Mouse (Mus musculus) limb, embryonic 13.5 days (tissue): Measurements from ENCODE around the gene Adarb2. TPM values are rescaled to one million over a fixed set of nuclear protein-coding genes. Genes with fewer than 3 reads are reported as not detected.

Source experiments
- ATAC-seq: fragments of 200-750 bp; cut with Nextera tagmentation; 2 replicates; pipeline ENCODE4 v1.8.0; 2017; ENCODE audit warnings: low read depth, moderate number of reproducible peaks, moderate TSS enrichment; ENCODE audit not compliant: low FRiP score
- H3K27ac ChIP-seq: fragments of 300-500 bp; sonication (generic); 2 replicates; pipeline ENCODE4 v1.5.1; 2015; ENCODE audit warnings: inconsistent platforms, mild to moderate bottlenecking, moderate library complexity
- H3K27me3 ChIP-seq: fragments of 300-500 bp; sonication (generic); 2 replicates; pipeline ENCODE4 v1.6.1; 2015; ENCODE audit warnings: mild to moderate bottlenecking, inconsistent platforms
- H3K36me3 ChIP-seq: fragments of 300-500 bp; sonication (generic); 2 replicates; pipeline ENCODE4 v1.6.1; 2015; ENCODE audit warnings: inconsistent platforms, mild to moderate bottlenecking, moderate library complexity
- H3K4me1 ChIP-seq: fragments of 300-500 bp; sonication (generic); 2 replicates; pipeline ENCODE4 v1.6.1; 2015; ENCODE audit warnings: inconsistent platforms
- H3K4me2 ChIP-seq: fragments of 300-500 bp; sonication (generic); replicated peaks from 2 replicates; pipeline ENCODE4 v1.6.1; 2015; ENCODE audit warnings: inconsistent platforms, mild to moderate bottlenecking, moderate library complexity
- H3K4me3 ChIP-seq: fragments of 300-500 bp; sonication (generic); 2 replicates; pipeline ENCODE4 v1.5.1; 2015; ENCODE audit warnings: moderate library complexity, mild to moderate bottlenecking, inconsistent platforms
- H3K9ac ChIP-seq: fragments of 300-500 bp; sonication (generic); 2 replicates; pipeline ENCODE4 v1.6.1; 2015; ENCODE audit warnings: mild to moderate bottlenecking, inconsistent platforms
- H3K9me3 ChIP-seq: fragments of 300-500 bp; sonication (generic); 2 replicates; pipeline ENCODE4 v1.6.1; 2016; ENCODE audit warnings: inconsistent platforms
- WGBS: fragments of 180-500 bp; shearing (Covaris S2); methylation state at CpG from one replicate; pipeline ENCODE4 v1.1.7; 2015; 5-methylcytosine and 5-hydroxymethylcytosine counted together
- polyA plus RNA-seq: library from polyadenylated mRNA; unstranded; fragments of >200 nt; fragmentation: Nextera tagmentation; extraction: Ambion mirVana; gene quantifications from 2 replicates; pipeline ENCODE4 v1.2.1, GENCODE M21; 2015

Gene Adarb2
- polyA plus RNA-seq, 1 experiment from 2014 or later: 3.8 TPM

GRCm38 (mm10) chr13:8519204-8519603 is 316.5 kb downstream of the Adarb2 start:
- Histone ChIP-seq H3K4me1 (no peaks in the 10 kb centered on the region), H3K9ac (no peak overlapping the region), H3K27me3 (no peaks in the 10 kb centered on the region), H3K27ac (no peak overlapping the region), H3K9me3 (no peaks in the 10 kb centered on the region), H3K4me3 (no peak overlapping the region), H3K4me2 (no peak overlapping the region), H3K36me3 (no peaks in the 10 kb centered on the region)
- WGBS: 79% methylated on average over 5 of the region's 5 CpGs
- ATAC-seq: no peak

- Histone ChIP-seq H3K4me1 (no peaks in the 10 kb centered on the region), H3K9ac (no peak overlapping the region), H3K4me3 (no peak overlapping the region), H3K27ac (no peak overlapping the region), H3K4me2 (no peak overlapping the region), H3K9me3 (no peaks in the 10 kb centered on the region), H3K36me3 (no peaks in the 10 kb centered on the region), H3K27me3 (no peaks in the 10 kb centered on the region)
- no peak for ATAC-seq
- 60% methylated on average over 9 of the region's 9 CpGs for WGBS
Observed at GRCm38 (mm10) chr13:8525748-8526631, 323.3 kb downstream of the Adarb2 start.

- Histone ChIP-seq H3K36me3 (no peaks in the 10 kb centered on the region), H3K27me3 (peaks cover 9% of the 10 kb centered on the region), H3K4me3 (no peak overlapping the region), H3K27ac (no peak overlapping the region), H3K9ac (no peak overlapping the region), H3K4me2 (no peak overlapping the region), H3K9me3 (no peaks in the 10 kb centered on the region), H3K4me1 (0 out of 2 replicates have a peak, but pooled peaks cover 5% of the 10 kb centered on the region)
- ATAC-seq: peak; percentile 66; the same call in 1 of the 2 replicates
- WGBS: 68% methylated on average over 9 of the region's 9 CpGs
Observed at GRCm38 (mm10) chr13:8534265-8535113, 331.8 kb downstream of the Adarb2 start.

GRCm38 (mm10) chr13:8538481-8538880 is 335.8 kb downstream of the Adarb2 start:
- H3K4me2 ChIP-seq: no peak overlapping the region
- H3K4me3 ChIP-seq: no peak overlapping the region
- H3K27ac ChIP-seq: no peak overlapping the region
- WGBS: 88% methylated on average over 2 of the region's 2 CpGs
- no peaks in the 10 kb centered on the region for H3K36me3 ChIP-seq
- H3K27me3 ChIP-seq: peaks cover 9% of the 10 kb centered on the region; the same call in 1 of the 2 replicates
- H3K9me3 ChIP-seq: no peaks in the 10 kb centered on the region
- H3K4me1 ChIP-seq: 0 out of 2 replicates have a peak, but pooled peaks cover 5% of the 10 kb centered on the region
- H3K9ac ChIP-seq: no peak overlapping the region
- no peak for ATAC-seq

GRCm38 (mm10) chr13:8538896-8539295 is 336.2 kb downstream of the Adarb2 start:
- Histone ChIP-seq H3K4me1 (0 out of 2 replicates have a peak, but pooled peaks cover 5% of the 10 kb centered on the region), H3K9me3 (no peaks in the 10 kb centered on the region), H3K4me3 (no peak overlapping the region), H3K9ac (no peak overlapping the region), H3K4me2 (no peak overlapping the region), H3K36me3 (no peaks in the 10 kb centered on the region), H3K27me3 (peaks cover 9% of the 10 kb centered on the region; the same call in 1 of the 2 replicates), H3K27ac (no peak overlapping the region)
- 81% methylated on average over 10 of the region's 10 CpGs for WGBS
- ATAC-seq: no peak

- Histone ChIP-seq H3K9me3 (no peaks in the 10 kb centered on the region), H3K27me3 (no peaks in the 10 kb centered on the region), H3K27ac (no peak overlapping the region), H3K4me3 (no peak overlapping the region), H3K9ac (no peak overlapping the region), H3K4me2 (no peak overlapping the region), H3K4me1 (no peaks in the 10 kb centered on the region), H3K36me3 (no peaks in the 10 kb centered on the region)
- 80% methylated on average over 2 of the region's 2 CpGs for WGBS
- no peak for ATAC-seq
Observed at GRCm38 (mm10) chr13:8542684-8543083, 340.0 kb downstream of the Adarb2 start.

- H3K27me3 ChIP-seq: no peaks in the 10 kb centered on the region; the same call in 1 of the 2 replicates
- H3K9ac ChIP-seq: no peak overlapping the region
- no peaks in the 10 kb centered on the region for H3K4me1 ChIP-seq
- H3K4me3 ChIP-seq: no peak overlapping the region
- H3K36me3 ChIP-seq: no peaks in the 10 kb centered on the region
- no peak overlapping the region for H3K27ac ChIP-seq
- no peaks in the 10 kb centered on the region for H3K9me3 ChIP-seq
- no peak for ATAC-seq
- 57% methylated on average over 2 of the region's 2 CpGs for WGBS
- no peak overlapping the region for H3K4me2 ChIP-seq
Observed at GRCm38 (mm10) chr13:8552242-8552641, 349.6 kb downstream of the Adarb2 start.

- no peak for ATAC-seq
Observed at GRCm38 (mm10) chr13:8557784-8558183, 355.1 kb downstream of the Adarb2 start.

GRCm38 (mm10) chr13:8560485-8560884 is 357.8 kb downstream of the Adarb2 start:
- no peak overlapping the region for H3K27ac ChIP-seq
- H3K4me1 ChIP-seq: no peaks in the 10 kb centered on the region
- peaks cover 11% of the 10 kb centered on the region for H3K27me3 ChIP-seq
- no peak overlapping the region for H3K4me2 ChIP-seq
- H3K9me3 ChIP-seq: 0 out of 2 replicates have a peak, but pooled peaks cover 4% of the 10 kb centered on the region
- H3K9ac ChIP-seq: no peak overlapping the region
- no peak for ATAC-seq
- no peaks in the 10 kb centered on the region for H3K36me3 ChIP-seq
- H3K4me3 ChIP-seq: no peak overlapping the region

More at GRCm38 (mm10) chr13:8557784-8558183, 355.1 kb downstream of the Adarb2 start:
- WGBS: 60% methylated on average over 4 of the region's 4 CpGs
- no peak overlapping the region for H3K27ac ChIP-seq
- 0 out of 2 replicates have a peak, but pooled peaks cover 4% of the 10 kb centered on the region for H3K9me3 ChIP-seq
- no peaks in the 10 kb centered on the region for H3K27me3 ChIP-seq
- H3K4me1 ChIP-seq: no peaks in the 10 kb centered on the region
- no peak overlapping the region for H3K4me3 ChIP-seq
- H3K36me3 ChIP-seq: no peaks in the 10 kb centered on the region
- H3K9ac ChIP-seq: no peak overlapping the region
- no peak overlapping the region for H3K4me2 ChIP-seq

GRCm38 (mm10) chr13:8563161-8563560 is 360.5 kb downstream of the Adarb2 start:
- Histone ChIP-seq H3K4me1 (peaks cover 16% of the 10 kb centered on the region), H3K27ac (no peak overlapping the region), H3K36me3 (no peaks in the 10 kb centered on the region), H3K9ac (no peak overlapping the region), H3K9me3 (0 out of 2 replicates have a peak, but pooled peaks cover 4% of the 10 kb centered on the region), H3K4me2 (no peak overlapping the region), H3K4me3 (no peak overlapping the region), H3K27me3 (peaks cover 20% of the 10 kb centered on the region)
- ATAC-seq: no peak
- 86% methylated on average over 7 of the region's 7 CpGs for WGBS

GRCm38 (mm10) chr13:8567111-8568026 is 364.7 kb downstream of the Adarb2 start:
- H3K36me3 ChIP-seq: no peaks in the 10 kb centered on the region
- no peak overlapping the region for H3K4me2 ChIP-seq
- H3K27me3 ChIP-seq: peaks cover 39% of the 10 kb centered on the region
- H3K9me3 ChIP-seq: no peaks in the 10 kb centered on the region
- H3K4me1 ChIP-seq: peaks cover 17% of the 10 kb centered on the region
- H3K9ac ChIP-seq: no peak overlapping the region
- 28% methylated on average over 15 of the region's 15 CpGs for WGBS
- ATAC-seq: peak; percentile 85
- no peak overlapping the region for H3K27ac ChIP-seq
- H3K4me3 ChIP-seq: no peak overlapping the region
